Mouse (Mus musculus) erythroblast, adult 5-6 weeks (primary cell): Measurements from ENCODE around the gene Tnpo3. TPM values are rescaled to one million over a fixed set of nuclear protein-coding genes. Genes with fewer than 3 reads are reported as not detected.

Source experiments
- ATAC-seq: replicated peaks from 2 replicates; pipeline ENCODE4 v1.8.0; 2016; ENCODE audit warnings: moderate number of reproducible peaks, mild to moderate bottlenecking, moderate TSS enrichment, inconsistent platforms; ENCODE audit not compliant: poor library complexity, low FRiP score, severe bottlenecking
- total RNA-seq, 2 experiments: library from RNA; stranded (forward) in 1 of 2; stranded (reverse) in 1 of 2; fragments of 150-400 nt in 1 of 2; fragments of 200-764, 138-1000 nt in 1 of 2; gene quantifications; 2 replicates each; pipeline versions ENCODE4 v1.2.3 to v1.2.4; 2015 to 2017; ENCODE audit warnings: low replicate concordance in 2 of 2

Tnpo3 gene
- total RNA-seq, 2 experiments from 2014 or later = 16.3 to 22.6 TPM

GRCm38 (mm10) chr6:29530050-29530449 is 79.6 kb downstream of the Tnpo3 start:
- no peak for ATAC-seq

- ATAC-seq = no peak
These were observed 80.3 kb downstream of the Tnpo3 start for GRCm38 (mm10) chr6:29529444-29529820.

- ATAC-seq = no peak
These were observed 80.9 kb downstream of the Tnpo3 start for GRCm38 (mm10) chr6:29528561-29529443.

- ATAC-seq = no peak
These were observed 81.6 kb downstream of the Tnpo3 start for GRCm38 (mm10) chr6:29528165-29528505.

DNA sequence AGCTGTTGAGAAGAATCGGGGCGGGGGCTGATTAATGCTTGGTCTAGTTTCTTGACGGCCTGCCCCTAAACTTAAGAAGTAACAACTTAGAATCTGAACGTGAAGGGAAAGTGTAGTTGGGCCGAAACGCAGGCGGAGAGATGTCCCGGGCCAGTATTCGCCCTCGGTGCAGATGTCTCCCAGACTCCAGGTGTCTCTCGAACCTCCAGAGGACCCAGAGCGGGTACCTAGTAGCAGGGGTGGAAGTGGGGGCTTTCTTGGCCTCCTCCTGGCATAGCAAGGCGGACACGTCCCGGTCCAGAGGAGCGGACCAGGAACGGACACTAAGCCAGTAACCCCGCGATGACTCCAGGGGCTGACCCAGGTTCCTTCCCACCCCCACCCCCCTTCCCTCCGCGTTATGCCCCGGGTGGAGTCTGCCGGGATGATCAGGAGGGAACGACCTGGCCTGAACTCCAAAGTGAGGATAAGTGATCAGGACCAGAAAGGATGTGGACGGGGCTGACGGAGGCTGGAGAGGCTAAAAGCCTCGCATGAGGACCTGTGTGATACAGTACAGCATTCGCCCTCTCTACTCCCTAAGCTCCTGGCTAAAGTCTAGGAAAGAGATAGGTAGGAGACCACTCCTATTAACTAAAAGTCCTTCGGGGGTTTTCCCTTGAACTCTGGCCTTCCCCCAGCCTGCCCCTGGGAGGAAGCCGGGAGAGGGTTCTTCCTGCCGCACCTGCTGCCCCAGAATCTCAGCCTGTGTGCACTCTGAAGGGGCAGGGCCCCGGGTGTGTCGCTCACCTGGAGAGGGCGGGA is 82.1 kb downstream of the Tnpo3 start:
- ATAC-seq = no peak

DNA sequence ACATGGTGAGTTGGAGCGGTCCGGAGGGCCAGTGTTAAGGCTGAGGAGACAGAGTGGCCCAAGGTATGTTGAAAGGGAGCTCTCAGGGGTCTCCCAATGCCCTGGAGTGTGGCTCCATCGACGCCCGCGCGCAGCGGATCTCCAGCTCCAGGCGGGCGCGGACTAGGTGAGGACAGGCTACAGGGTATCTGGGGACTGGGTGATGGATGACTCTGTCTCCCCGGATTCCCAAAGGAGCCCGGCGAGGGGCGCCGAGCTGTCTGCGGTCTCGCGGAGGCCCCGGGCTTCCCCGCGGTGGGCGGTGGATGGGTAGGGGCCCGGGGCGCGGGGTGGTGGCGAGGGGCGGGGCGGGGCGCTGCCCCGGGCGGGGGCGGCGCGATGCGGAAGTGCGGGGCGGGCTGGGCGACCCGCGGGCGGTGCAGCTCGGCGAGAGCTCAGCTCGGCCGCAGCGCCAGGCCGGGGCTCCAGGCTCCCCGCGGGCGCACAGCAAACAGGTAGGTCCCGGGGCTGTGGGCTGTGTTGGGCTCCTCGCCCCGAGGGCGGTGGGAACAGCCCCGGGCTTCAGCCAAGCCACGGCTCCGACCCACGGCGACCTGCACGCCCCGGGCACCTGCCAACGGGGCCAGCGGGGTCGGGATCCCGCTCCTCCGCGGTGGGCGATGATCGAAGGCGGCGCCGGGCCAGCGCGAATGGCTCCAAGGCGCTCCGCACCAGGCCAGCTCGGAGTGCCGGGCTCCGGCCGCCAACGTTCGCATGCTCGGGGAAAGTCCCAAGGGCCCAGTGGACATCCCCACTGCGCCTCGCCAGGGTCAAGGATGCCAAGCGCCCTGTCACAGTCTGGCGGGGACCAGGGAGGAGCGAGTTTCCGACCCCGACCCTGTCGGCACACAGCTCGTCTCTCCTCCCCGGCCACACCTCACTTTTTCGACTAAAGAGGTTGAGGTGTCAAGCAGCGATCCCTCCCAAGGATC is 83.1 kb downstream of the Tnpo3 start, which contains the start of gene Irf5:
TSS of gene Irf5 (plus strand) at position 345 of the 971 bp plus-strand sequence.
- no peak for ATAC-seq

DNA sequence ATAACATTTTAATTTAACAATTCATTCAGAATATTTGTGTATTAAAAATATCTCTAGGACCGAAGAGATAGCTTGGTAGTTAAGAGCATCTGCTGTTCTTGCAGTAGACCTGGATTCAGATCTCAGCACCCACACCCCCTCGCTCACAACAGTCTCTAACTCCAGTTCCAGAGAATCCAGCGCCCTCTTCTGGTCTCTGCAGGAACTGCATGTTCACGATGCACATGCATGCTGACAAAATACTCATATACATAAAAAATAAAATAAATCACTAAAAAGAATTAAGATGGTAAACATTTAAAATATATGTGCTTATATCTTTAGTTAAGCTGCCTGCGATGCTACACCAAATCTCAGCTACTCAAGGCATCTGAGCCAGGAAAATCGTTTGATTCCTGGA is 84.4 kb downstream of the Tnpo3 start:
- ATAC-seq = no peak

- no peak for ATAC-seq
These were observed 85.6 kb downstream of the Tnpo3 start for GRCm38 (mm10) chr6:29524034-29524489.

- no peak for ATAC-seq
These were observed 86.2 kb downstream of the Tnpo3 start for GRCm38 (mm10) chr6:29523301-29524033.

GRCm38 (mm10) chr6:29522626-29523300 is 86.9 kb downstream of the Tnpo3 start:
- no peak for ATAC-seq

DNA sequence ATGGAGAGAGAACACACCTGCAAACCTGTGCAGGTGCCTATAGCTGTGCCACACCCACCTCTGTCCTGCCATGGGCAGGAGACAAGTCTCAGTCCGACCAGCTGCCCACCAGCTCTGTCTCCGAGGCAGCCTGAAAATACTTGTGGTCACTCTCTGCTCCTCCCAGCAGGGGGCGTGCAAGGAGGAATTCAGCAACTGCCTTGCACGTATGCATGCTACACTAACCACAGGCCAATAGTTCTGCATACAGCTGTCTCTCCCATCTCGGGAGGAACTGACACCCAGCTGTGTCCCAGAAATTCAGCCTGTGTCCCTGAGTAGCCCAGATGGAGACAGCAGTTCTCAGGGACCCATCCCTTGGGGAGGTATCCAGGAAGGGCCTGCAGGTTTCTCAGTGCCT is 92.5 kb downstream of the Tnpo3 start:
- ATAC-seq = peak; percentile 65

DNA sequence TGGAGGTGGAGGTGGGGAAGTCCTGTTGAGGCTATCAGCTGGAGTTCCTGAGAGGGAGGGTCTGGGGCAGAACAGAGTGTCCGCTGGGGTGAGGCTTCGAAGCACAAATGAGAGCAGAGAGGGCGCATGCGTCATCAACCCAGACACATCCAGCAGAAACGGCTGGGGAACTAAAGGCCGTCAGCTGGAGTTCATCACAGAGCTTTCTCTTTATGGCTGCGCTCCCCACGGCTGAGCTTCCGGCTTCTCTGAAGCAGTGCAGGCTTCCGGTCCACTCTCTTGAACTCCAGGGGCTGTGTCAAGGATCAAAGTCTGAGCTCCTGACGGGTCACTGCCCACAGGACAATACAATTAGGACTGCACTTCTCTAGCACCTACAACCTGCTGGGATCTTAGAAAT is 96.4 kb downstream of the Tnpo3 start:
- no peak for ATAC-seq

DNA sequence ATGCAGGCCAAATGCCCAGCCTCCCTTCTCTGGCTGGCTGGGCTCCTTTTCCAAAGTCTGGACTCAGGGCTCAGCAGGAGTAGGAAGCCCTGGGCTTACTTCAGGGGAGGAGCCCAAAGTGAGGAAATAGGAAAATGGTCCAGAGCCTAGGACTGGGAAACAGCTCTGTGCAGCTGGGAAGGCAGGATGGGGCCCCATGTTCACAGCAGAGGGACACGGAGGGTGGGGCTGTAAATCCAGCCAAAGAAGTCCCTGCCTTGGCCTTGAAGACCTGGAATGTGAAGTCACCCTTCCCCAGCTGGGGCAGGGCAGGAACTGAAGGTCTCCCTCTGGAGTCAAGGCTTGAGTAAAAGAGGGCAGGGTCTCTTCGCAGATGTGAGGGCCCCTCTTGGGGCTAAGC is 100.6 kb downstream of the Tnpo3 start:
- ATAC-seq = no peak

- ATAC-seq = no peak
These were observed 102.0 kb downstream of the Tnpo3 start, which contains the start of gene Kcp for GRCm38 (mm10) chr6:29507447-29508309. Gene Kcp, minus strand, starts transcription at chr6:29507952.

- ATAC-seq = no peak
These were observed 102.9 kb downstream of the Tnpo3 start for GRCm38 (mm10) chr6:29506834-29507233.

DNA sequence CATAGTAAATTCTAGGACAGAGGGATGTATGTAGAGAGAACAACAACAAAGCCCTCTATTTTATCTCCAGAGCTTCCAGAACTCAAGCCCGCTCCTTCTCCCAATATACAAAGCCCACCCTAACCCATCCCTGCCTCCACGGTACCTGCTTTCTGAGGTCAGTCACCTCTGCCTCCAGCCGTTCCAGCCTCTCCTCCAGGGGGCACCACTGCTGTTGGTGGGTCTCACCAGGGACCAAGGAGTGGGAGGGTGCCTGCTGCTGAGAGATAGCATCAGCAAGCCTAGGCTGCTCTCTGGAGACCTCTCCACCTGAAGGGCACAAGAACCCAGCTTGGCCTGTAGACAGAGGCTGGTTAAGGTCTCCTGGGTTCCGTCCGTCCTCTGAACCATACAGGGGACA is 104.2 kb downstream of the Tnpo3 start:
- ATAC-seq = no peak

GRCm38 (mm10) chr6:29501599-29501998 is 108.1 kb downstream of the Tnpo3 start:
- ATAC-seq = no peak

DNA sequence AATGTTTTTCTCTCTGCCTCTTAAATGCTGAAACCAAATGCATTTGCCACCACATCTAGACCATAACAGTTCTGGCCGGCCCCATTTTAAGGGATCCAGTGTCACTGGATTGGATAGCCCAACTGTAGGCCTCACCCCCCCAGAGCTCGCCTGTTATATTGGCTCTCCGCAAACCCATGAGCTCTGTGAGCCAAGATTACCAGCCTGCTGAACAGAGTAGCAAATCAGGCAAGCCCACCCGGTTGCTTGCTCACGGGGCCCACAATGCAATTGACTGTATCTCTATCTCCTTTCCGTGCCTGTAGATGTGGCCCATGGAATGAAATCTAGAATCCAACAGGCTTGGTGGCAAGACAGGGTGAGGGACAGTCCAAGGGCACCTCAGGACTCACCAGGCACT is 108.9 kb downstream of the Tnpo3 start:
- no peak for ATAC-seq
